Mouse (Mus musculus): Measurements from ENCODE around the gene Foxo6.

DNA sequence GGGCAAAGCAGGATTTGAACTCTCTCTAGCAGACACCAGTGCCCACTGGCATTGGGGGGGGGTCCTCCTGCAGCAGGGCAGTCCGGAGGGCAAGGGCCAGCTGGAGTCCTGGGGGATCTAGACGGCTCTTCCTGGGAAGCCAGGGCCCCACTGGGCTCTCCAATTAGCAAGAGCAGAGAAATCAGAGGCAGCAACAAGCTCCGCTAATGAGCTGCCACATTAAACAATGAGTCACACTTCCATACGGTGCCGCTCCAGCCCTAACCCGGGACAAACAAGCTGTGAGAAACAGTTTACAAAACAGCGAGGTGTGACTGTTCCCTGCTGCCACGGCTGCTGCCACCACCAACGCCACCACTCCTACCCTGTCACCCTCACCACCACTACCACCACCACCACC, 17.4 kb upstream of the Foxo6 start:
- TF ChIP-seq CTCF (IDR thresholded peaks at IDR 0.05; ENCODE audit: control insufficient read depth, insufficient read depth, insufficient replicate concordance, low read depth, low read length) (no peak), POLR2A (IDR thresholded peaks at IDR 0.05; ENCODE audit: control insufficient read depth, low read depth, low read length) (no peak)

All from testis, adult 2 months (tissue).